Mouse (Mus musculus): Measurements from ENCODE around the gene Hoxd4.

- TF ChIP-seq MAFK (IDR thresholded peaks at IDR 0.05; ENCODE audit: insufficient read depth, low read depth, low read length) = no peak
- TF ChIP-seq HCFC1 (IDR thresholded peaks at IDR 0.05; ENCODE audit: borderline replicate concordance, insufficient read depth, low read length) = no peak
- TF ChIP-seq CHD2 (IDR thresholded peaks at IDR 0.05; ENCODE audit: low read depth, low read length) = no peak
- TF ChIP-seq ZNF384 (IDR thresholded peaks at IDR 0.05; ENCODE audit: low read depth, low read length) = no peak
- no peak for TF ChIP-seq ZC3H11A (IDR thresholded peaks at IDR 0.05; ENCODE audit: borderline replicate concordance, low read depth, low read length)
Measured at GRCm38 (mm10) chr2:74663291-74663925, 48.3 kb upstream of the Hoxd4 start.
